Mouse (Mus musculus): ENCODE measurements around the gene Gapdhs. TPM values are rescaled to one million over a fixed set of nuclear protein-coding genes. Genes with fewer than 3 reads are reported as not detected.

Gene Gapdhs
- polyA plus RNA-seq, 1 experiment: 0.05 TPM

DNA sequence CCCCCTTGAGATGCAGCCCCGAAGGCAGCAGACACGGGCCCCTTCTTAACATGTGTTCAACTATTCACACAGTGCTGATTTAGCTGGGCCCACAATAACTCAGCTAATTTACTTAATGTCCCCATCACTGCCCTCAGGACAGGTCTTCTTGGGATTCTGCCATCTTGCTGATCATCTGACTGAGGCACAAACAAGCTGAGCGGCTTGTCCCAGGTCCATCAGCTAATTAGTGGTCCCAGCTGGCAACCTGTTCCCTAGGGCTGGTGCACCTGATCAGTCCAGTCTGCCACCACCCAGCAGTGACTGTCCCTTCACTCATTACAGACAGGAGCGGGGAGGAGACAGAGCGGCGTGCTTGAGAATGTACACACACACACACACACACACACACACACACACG lies 22.2 kb downstream of the Gapdhs start:
- Histone ChIP-seq H3K79me2 (ENCODE audit: control insufficient read depth, insufficient read depth) (no peaks in the 10 kb centered on the region), H3K36me3 (ENCODE audit: control insufficient read depth, insufficient read depth) (no peaks in the 10 kb centered on the region), H3K4me3 (no peak overlapping the region), H3ac (ENCODE audit: control insufficient read depth, insufficient read length) (no peak overlapping the region), H3K4me2 (ENCODE audit: low read depth) (no peak overlapping the region), H3K27me3 (ENCODE audit: control insufficient read depth, insufficient read depth, insufficient read length) (peaks cover 47% of the 10 kb centered on the region)
- TF ChIP-seq TCF12 (IDR thresholded peaks at IDR 0.05; ENCODE audit: insufficient read depth, poor library complexity, severe bottlenecking): no peak
- TF ChIP-seq TCF3 (IDR thresholded peaks at IDR 0.05; ENCODE audit: insufficient read length, low read depth): no peak
- no peak for TF ChIP-seq REST (IDR thresholded peaks at IDR 0.05; ENCODE audit: insufficient read depth, insufficient read length)
- no peak for TF ChIP-seq MAX (IDR thresholded peaks at IDR 0.05; ENCODE audit: low read depth)
- TF ChIP-seq SRF (IDR thresholded peaks at IDR 0.05; ENCODE audit: control insufficient read depth, insufficient read length, low read depth): no peak
- no peak for TF ChIP-seq MYOG (IDR thresholded peaks at IDR 0.05; ENCODE audit: control insufficient read depth in 1 of 3, insufficient read depth in 1 of 3, insufficient read length in 2 of 3, low read depth in 2 of 3)
- no peak for TF ChIP-seq POLR2A (IDR thresholded peaks at IDR 0.05; ENCODE audit: insufficient read length, low read depth)
- no peak for TF ChIP-seq MYOD1 (IDR thresholded peaks at IDR 0.05; ENCODE audit: control insufficient read depth in 1 of 3, insufficient read length in 2 of 3, low read depth in 2 of 3)
- TF ChIP-seq E2F4 (IDR thresholded peaks at IDR 0.05; ENCODE audit: insufficient read depth): no peak
- TF ChIP-seq CEBPB (IDR thresholded peaks at IDR 0.05; ENCODE audit: insufficient read depth, poor library complexity, severe bottlenecking): no peak
- TF ChIP-seq POLR2AphosphoS2 (IDR thresholded peaks at IDR 0.05; ENCODE audit: insufficient read length, low read depth): no peak
- no peak for TF ChIP-seq USF1 (IDR thresholded peaks at IDR 0.05; ENCODE audit: low read depth)

DNA sequence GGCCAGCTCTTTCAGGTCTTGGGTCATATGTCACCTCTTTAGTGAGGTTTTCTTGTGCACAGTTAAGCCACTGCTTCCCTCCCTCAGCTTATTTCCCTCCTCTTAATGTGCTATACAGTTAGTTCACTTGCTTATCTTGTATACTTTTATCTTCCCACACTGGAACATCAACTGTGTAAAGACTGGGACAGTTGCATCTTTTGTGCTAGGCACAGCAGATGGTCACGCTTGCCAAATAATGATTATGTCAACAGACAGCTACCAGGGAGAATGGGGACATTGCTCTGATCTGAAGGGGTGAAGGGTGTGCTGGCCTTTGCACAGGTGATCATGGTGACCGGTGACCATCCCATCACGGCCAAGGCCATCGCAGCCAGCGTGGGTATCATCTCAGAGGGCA lies 23.8 kb downstream of the Gapdhs start:
- H3K27me3 ChIP-seq (ENCODE audit: control insufficient read depth, insufficient read depth, insufficient read length): peaks cover 61% of the 10 kb centered on the region
- TF ChIP-seq MYOD1 (IDR thresholded peaks at IDR 0.05; ENCODE audit: control insufficient read depth in 1 of 3, insufficient read length in 2 of 3, low read depth in 2 of 3): no peak
- no peak for TF ChIP-seq TCF3 (IDR thresholded peaks at IDR 0.05; ENCODE audit: insufficient read length, low read depth)
- no peak for TF ChIP-seq TCF12 (IDR thresholded peaks at IDR 0.05; ENCODE audit: insufficient read depth, poor library complexity, severe bottlenecking)
- no peak for TF ChIP-seq USF1 (IDR thresholded peaks at IDR 0.05; ENCODE audit: low read depth)
- no peak overlapping the region for H3ac ChIP-seq (ENCODE audit: control insufficient read depth, insufficient read length)
- no peaks in the 10 kb centered on the region for H3K79me2 ChIP-seq (ENCODE audit: control insufficient read depth, insufficient read depth)
- H3K36me3 ChIP-seq (ENCODE audit: control insufficient read depth, insufficient read depth): no peaks in the 10 kb centered on the region
- no peak overlapping the region for H3K4me3 ChIP-seq
- H3K4me2 ChIP-seq (ENCODE audit: low read depth): no peak overlapping the region

DNA sequence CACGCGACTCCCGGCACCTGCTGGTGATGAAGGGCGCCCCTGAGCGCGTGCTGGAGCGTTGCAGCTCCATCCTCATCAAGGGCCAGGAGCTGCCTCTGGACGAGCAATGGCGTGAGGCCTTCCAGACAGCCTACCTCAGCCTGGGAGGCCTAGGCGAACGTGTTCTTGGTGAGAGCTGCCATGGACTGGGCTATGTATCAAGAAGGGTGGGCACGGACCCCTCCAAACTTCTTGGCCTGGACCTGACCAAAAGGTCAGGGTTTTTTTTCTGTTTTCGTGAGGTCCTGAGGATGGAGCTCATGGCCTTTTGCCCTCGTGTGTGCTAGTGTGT lies 25.8 kb downstream of the Gapdhs start:
- H3K4me2 ChIP-seq (ENCODE audit: low read depth): no peak overlapping the region
- H3ac ChIP-seq (ENCODE audit: control insufficient read depth, insufficient read length): no peak overlapping the region
- TF ChIP-seq TCF3 (IDR thresholded peaks at IDR 0.05; ENCODE audit: insufficient read length, low read depth) (no peak), TCF12 (IDR thresholded peaks at IDR 0.05; ENCODE audit: insufficient read depth, poor library complexity, severe bottlenecking) (no peak), USF1 (IDR thresholded peaks at IDR 0.05; ENCODE audit: low read depth) (no peak), MYOD1 (IDR thresholded peaks at IDR 0.05; ENCODE audit: control insufficient read depth in 1 of 3, insufficient read length in 2 of 3, low read depth in 2 of 3) (no peak), REST (IDR thresholded peaks at IDR 0.05; ENCODE audit: insufficient read depth, insufficient read length) (no peak), POLR2AphosphoS2 (IDR thresholded peaks at IDR 0.05; ENCODE audit: insufficient read length, low read depth) (no peak), MYOG (IDR thresholded peaks at IDR 0.05; ENCODE audit: control insufficient read depth in 1 of 3, insufficient read depth in 1 of 3, insufficient read length in 2 of 3, low read depth in 2 of 3) (no peak), CEBPB (IDR thresholded peaks at IDR 0.05; ENCODE audit: insufficient read depth, poor library complexity, severe bottlenecking) (no peak), SRF (IDR thresholded peaks at IDR 0.05; ENCODE audit: control insufficient read depth, insufficient read length, low read depth) (no peak), E2F4 (IDR thresholded peaks at IDR 0.05; ENCODE audit: insufficient read depth) (no peak), MAX (IDR thresholded peaks at IDR 0.05; ENCODE audit: low read depth) (no peak), POLR2A (IDR thresholded peaks at IDR 0.05; ENCODE audit: insufficient read length, low read depth) (no peak)
- H3K79me2 ChIP-seq (ENCODE audit: control insufficient read depth, insufficient read depth): no peaks in the 10 kb centered on the region
- no peak overlapping the region for H3K4me3 ChIP-seq
- H3K36me3 ChIP-seq (ENCODE audit: control insufficient read depth, insufficient read depth): no peaks in the 10 kb centered on the region
- peaks cover 73% of the 10 kb centered on the region for H3K27me3 ChIP-seq (ENCODE audit: control insufficient read depth, insufficient read depth, insufficient read length)

DNA sequence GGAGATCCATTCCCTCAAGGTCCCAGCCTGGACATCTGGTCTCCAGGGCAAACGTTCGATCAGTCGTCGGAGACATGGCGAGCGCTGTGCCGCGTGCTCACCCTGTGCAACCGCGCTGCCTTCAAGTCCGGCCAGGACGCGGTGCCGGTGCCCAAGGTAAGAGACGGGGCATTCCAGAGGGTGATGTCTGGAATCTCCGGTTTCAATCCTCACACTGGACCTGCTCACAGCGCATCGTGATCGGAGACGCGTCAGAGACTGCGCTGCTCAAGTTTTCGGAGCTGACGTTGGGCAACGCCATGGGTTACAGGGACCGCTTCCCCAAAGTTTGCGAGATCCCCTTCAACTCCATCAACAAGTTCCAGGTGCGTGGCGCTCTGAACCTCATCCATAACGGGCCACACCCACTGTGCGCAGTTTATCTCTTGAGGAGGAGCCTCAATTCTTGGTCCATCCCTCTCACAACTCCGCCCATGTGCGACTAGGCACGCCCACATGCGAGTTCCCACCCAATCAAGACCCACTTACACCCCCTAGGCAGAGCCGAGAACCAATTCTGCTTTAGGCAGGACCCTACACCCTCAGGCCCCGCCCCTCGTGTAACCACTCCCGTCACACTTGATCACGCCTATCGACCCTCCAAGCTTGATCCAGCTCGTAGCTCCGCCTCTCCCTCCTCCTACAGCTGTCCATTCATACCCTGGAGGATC lies 26.3 kb downstream of the Gapdhs start:
- Histone ChIP-seq H3K4me3 (no peak overlapping the region), H3ac (ENCODE audit: control insufficient read depth, insufficient read length) (no peak overlapping the region), H3K36me3 (ENCODE audit: control insufficient read depth, insufficient read depth) (no peaks in the 10 kb centered on the region), H3K4me2 (ENCODE audit: low read depth) (no peak overlapping the region), H3K79me2 (ENCODE audit: control insufficient read depth, insufficient read depth) (no peaks in the 10 kb centered on the region), H3K27me3 (ENCODE audit: control insufficient read depth, insufficient read depth, insufficient read length) (peaks cover 78% of the 10 kb centered on the region)
- TF ChIP-seq MAX (IDR thresholded peaks at IDR 0.05; ENCODE audit: low read depth) (no peak), TCF12 (IDR thresholded peaks at IDR 0.05; ENCODE audit: insufficient read depth, poor library complexity, severe bottlenecking) (no peak), MYOG (IDR thresholded peaks at IDR 0.05; ENCODE audit: control insufficient read depth in 1 of 3, insufficient read depth in 1 of 3, insufficient read length in 2 of 3, low read depth in 2 of 3) (no peak)

- no peak within 1 kb of the TSS for H3K4me2 ChIP-seq (ENCODE audit: low read depth)
These were observed 31.5 kb downstream of the Gapdhs start, which contains the start of gene Atp4a for GRCm38 (mm10) chr7:30711942-30712341. Gene Atp4a (plus strand): TSS chr7:30712209.

More at GRCm38 (mm10) chr7:30711942-30712341, 31.5 kb downstream of the Gapdhs start, which contains the start of gene Atp4a:
- no peaks in the 10 kb centered on the region for H3K36me3 ChIP-seq (ENCODE audit: control insufficient read depth, insufficient read depth)
- peaks cover 65% of the 10 kb centered on the region for H3K27me3 ChIP-seq (ENCODE audit: control insufficient read depth, insufficient read depth, insufficient read length)
- no peak within 1 kb of the TSS for H3ac ChIP-seq (ENCODE audit: control insufficient read depth, insufficient read length)
- no peak for TF ChIP-seq CEBPB (IDR thresholded peaks at IDR 0.05; ENCODE audit: insufficient read depth, poor library complexity, severe bottlenecking)
- no peak for TF ChIP-seq REST (IDR thresholded peaks at IDR 0.05; ENCODE audit: insufficient read depth, insufficient read length)
- H3K4me3 ChIP-seq: no peak within 1 kb of the TSS
- no peaks in the 10 kb centered on the region for H3K79me2 ChIP-seq (ENCODE audit: control insufficient read depth, insufficient read depth)
